Mouse (Mus musculus): ENCODE results near the gene Mpp6. TPM values are rescaled to one million over a fixed set of nuclear protein-coding genes. Genes with fewer than 3 reads are reported as not detected.
A peak's percentile ranks its signal among the peaks of the same experiment; 100 is the strongest.

Gene Mpp6
- polyA plus RNA-seq, 1 experiment from 2014 or later = 44.7 TPM

DNA sequence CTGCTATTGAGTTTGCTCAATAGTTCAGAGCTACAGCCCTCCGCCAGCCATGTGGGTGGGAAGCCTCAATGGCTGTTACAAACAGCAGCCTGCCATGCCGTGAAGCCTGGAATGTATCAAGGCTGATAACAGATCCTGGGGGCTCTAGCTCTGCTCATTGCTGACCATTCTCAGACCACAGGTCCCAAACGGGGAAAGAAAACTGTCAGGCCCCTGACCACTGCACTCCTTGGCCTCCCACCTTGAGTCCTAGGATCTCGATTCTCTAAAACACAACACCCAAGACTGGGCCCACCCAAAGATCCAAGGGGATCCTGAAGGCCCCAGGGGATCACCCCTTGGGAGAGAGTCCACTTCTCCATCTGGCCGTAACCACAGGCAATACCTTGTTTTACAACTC, 112.3 kb downstream of the Mpp6 start:
- CTCF ChIA-PET = interaction anchor here (1.0 kb wide), 1 partner anchor 11 kb away, joined by 3 read pairs; no protein-coding TSS in a partner anchor
- in situ Hi-C loops (cut with MboI; ENCODE audit: low pct_unique_long_range_greater_than_20kb) = no loop called here

GRCm38 (mm10) chr6:50222986-50223385, 112.9 kb downstream of the Mpp6 start:
- no peak for TF ChIP-seq CTCF (IDR thresholded peaks at IDR 0.05)
- CTCF ChIA-PET = interaction anchor here (1.7 kb wide), 1 partner anchor 8 kb away, joined by 5 read pairs; no protein-coding TSS in a partner anchor
- POLR2A ChIA-PET = no interaction called here
- DNase-seq (ENCODE audit: low read depth, low spot score) (no peak), ATAC-seq (no peak)
- in situ Hi-C loops (cut with MboI; ENCODE audit: low pct_unique_long_range_greater_than_20kb) = no loop called here
- H3K27me3 ChIP-seq = no peaks in the 10 kb centered on the region

More for the DNA sequence above, 112.3 kb downstream of the Mpp6 start:
- TF ChIP-seq CTCF (IDR thresholded peaks at IDR 0.05) = no peak
- POLR2A ChIA-PET = no interaction called here
- H3K27me3 ChIP-seq = no peaks in the 10 kb centered on the region
- ATAC-seq (no peak), DNase-seq (ENCODE audit: low read depth, low spot score) (no peak)

GRCm38 (mm10) chr6:50223606-50224005, 113.6 kb downstream of the Mpp6 start:
- CTCF ChIA-PET = interaction anchor here (1.2 to 1.7 kb wide), 2 partner anchors 9 to 18 kb away, joined by 3 to 5 read pairs; no protein-coding TSS in a partner anchor
- DNase-seq (ENCODE audit: low read depth, low spot score) (no peak), ATAC-seq (no peak)
- no peaks in the 10 kb centered on the region for H3K27me3 ChIP-seq
- TF ChIP-seq CTCF (IDR thresholded peaks at IDR 0.05) = no peak
- POLR2A ChIA-PET = no interaction called here
- in situ Hi-C loops (cut with MboI; ENCODE audit: low pct_unique_long_range_greater_than_20kb) = no loop called here

DNA sequence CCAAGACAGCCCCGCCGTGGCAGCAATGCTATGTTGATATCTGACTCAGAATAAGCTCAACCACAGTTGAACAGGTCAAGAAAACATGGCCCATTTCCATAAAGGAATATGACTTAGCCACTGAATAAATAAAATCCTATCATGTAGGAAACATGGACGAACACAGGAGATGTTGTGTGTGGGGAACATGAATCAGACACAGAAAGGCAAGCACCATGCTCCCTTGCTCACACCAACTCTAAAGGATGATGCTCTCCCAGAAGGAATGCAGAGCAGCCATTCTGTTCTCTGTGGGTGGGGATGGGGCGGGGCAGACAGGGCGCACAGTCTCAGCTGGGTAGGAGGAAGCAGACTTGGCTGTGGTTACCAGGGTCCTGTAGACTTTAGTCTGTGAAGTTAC, 115.2 kb downstream of the Mpp6 start:
- ChIA-PET POLR2A (interaction anchor here (0.7 kb wide), 1 partner anchor 15 kb away, joined by 3 read pairs; no protein-coding TSS in a partner anchor), CTCF (no interaction called here)
- TF ChIP-seq CTCF (IDR thresholded peaks at IDR 0.05) = no peak
- in situ Hi-C loops (cut with MboI; ENCODE audit: low pct_unique_long_range_greater_than_20kb) = no loop called here
- DNase-seq (ENCODE audit: low read depth, low spot score) (no peak), ATAC-seq (peak; percentile 55)
- H3K27me3 ChIP-seq = no peaks in the 10 kb centered on the region

DNA sequence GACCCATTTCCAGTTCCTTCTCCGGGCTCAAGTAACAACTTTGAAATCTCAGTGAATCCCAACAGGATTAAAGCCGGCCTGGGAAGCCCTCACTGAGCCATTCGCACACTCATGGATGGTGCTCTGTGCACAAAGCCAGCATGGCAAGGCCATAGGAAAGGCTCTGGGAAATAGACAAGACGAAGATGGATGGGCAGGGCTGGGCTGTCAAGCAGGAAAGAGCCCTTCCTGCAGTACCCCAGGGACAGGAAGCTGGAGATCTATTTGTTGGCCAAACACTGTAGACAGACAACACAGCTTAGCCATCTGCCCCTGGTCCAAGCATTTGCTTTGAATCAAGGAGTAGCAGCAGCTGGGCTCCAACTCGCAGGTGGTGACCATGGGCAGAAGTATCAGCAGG, 118.1 kb downstream of the Mpp6 start:
- CTCF ChIA-PET = no interaction called here
- H3K27me3 ChIP-seq = no peaks in the 10 kb centered on the region
- no peak for TF ChIP-seq CTCF (IDR thresholded peaks at IDR 0.05)
- POLR2A ChIA-PET = no interaction called here
- no peak for ATAC-seq
- in situ Hi-C loops (cut with MboI; ENCODE audit: low pct_unique_long_range_greater_than_20kb) = no loop called here
- DNase-seq (ENCODE audit: low read depth, low spot score) = no peak

- ATAC-seq = no peak
- in situ Hi-C loops (cut with MboI; ENCODE audit: low pct_unique_long_range_greater_than_20kb) = no loop called here
- TF ChIP-seq CTCF (IDR thresholded peaks at IDR 0.05) = no peak
- ChIA-PET CTCF (no interaction called here), POLR2A (no interaction called here)
- H3K27me3 ChIP-seq = no peaks in the 10 kb centered on the region
- no peak for DNase-seq (ENCODE audit: low read depth, low spot score)
Measured at GRCm38 (mm10) chr6:50231288-50231687, 121.2 kb downstream of the Mpp6 start.

DNA sequence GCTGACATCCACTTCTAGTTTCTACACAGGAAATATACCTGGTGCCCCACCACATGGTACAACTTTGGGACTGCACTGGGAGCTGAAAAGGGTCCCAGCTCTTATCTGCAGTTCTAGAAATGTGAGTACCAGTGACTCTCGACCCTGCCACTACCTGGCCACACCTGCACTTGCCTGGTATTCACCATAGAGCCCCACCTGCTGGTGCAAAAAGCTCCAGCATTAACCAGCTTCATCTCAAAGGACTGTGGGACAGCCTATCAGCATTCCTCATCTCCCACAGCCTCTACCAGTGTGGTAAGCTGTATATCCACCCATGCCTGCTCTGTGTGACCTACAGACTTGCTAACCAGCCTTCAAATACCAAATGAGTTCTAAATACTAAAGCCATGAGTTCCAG, 122.9 kb downstream of the Mpp6 start:
- POLR2A ChIA-PET = no interaction called here
- in situ Hi-C loops (cut with MboI; ENCODE audit: low pct_unique_long_range_greater_than_20kb) = no loop called here
- no peak for TF ChIP-seq CTCF (IDR thresholded peaks at IDR 0.05)
- no peak for ATAC-seq
- CTCF ChIA-PET = interaction anchor here (1.0 kb wide), 1 partner anchor 21 kb away, joined by 4 read pairs; no protein-coding TSS in a partner anchor
- no peaks in the 10 kb centered on the region for H3K27me3 ChIP-seq
- no peak for DNase-seq (ENCODE audit: low read depth, low spot score)

DNA sequence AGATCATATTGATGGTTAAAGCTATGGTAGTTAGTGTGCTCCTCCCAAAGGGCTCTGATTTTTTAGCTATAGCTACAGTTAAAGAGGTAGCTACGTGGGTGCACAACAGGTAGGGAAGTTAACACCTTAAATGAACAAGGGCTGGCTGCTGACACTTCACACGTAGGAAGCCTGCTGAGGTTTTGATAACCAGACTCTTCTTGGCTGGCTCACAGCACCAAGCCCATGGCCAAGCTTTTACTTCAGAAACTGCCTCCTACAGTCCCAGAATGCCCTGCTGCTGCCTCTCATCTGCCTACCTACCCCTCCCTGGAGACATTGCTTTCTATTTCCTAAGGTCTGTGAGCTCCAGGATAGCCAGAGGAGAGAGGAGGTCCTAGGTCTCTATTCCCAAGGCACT, 127.9 kb downstream of the Mpp6 start:
- DNase-seq (ENCODE audit: low read depth, low spot score) (no peak), ATAC-seq (no peak)
- no peak for TF ChIP-seq CTCF (IDR thresholded peaks at IDR 0.05)
- no peaks in the 10 kb centered on the region for H3K27me3 ChIP-seq
- ChIA-PET CTCF (interaction anchor here (0.8 kb wide), 1 partner anchor 10 kb away, joined by 3 read pairs; no protein-coding TSS in a partner anchor), POLR2A (no interaction called here)
- in situ Hi-C loops (cut with MboI; ENCODE audit: low pct_unique_long_range_greater_than_20kb) = no loop called here

- no peak for ATAC-seq
- no peaks in the 10 kb centered on the region for H3K27me3 ChIP-seq
- ChIA-PET CTCF (interaction anchor here (0.7 kb wide), 1 partner anchor 16 kb away, joined by 3 read pairs; no protein-coding TSS in a partner anchor), POLR2A (interaction anchor here (0.6 kb wide), 2 partner anchors 19 to 483 kb away, joined by 3 read pairs; no protein-coding TSS in a partner anchor)
- no peak for TF ChIP-seq CTCF (IDR thresholded peaks at IDR 0.05)
- no peak for DNase-seq (ENCODE audit: low read depth, low spot score)
- in situ Hi-C loops (cut with MboI; ENCODE audit: low pct_unique_long_range_greater_than_20kb) = no loop called here
Measured at GRCm38 (mm10) chr6:50239902-50240301, 129.9 kb downstream of the Mpp6 start.

DNA sequence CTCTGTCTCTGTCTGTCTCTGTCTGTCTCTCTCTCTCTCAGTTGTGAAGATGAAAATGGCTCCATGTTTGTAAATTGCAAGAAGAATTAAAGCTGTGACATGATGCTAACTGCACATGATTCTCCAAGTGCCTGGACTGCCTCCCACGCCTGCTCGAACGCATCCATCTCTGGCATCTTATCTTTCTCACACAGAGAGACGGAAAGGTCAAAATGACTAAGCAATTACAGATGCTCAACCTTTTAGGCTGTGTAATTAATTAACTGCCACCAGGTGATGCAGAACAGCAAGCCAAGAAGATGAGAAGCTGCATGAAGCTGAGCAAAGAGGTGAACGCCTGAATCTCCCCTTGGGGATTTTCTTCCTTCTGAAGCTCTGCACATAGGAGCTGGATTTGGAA, 130.4 kb downstream of the Mpp6 start:
- no peak for DNase-seq (ENCODE audit: low read depth, low spot score)
- no peak for TF ChIP-seq CTCF (IDR thresholded peaks at IDR 0.05)
- in situ Hi-C loops (cut with MboI; ENCODE audit: low pct_unique_long_range_greater_than_20kb) = no loop called here

GRCm38 (mm10) chr6:50244126-50244525, 134.1 kb downstream of the Mpp6 start:
- ChIA-PET CTCF (interaction anchor here (1.0 to 2.7 kb wide), 3 partner anchors 10 to 38 kb away, joined by 3 to 7 read pairs (median 4); no protein-coding TSS in a partner anchor), POLR2A (no interaction called here)
- TF ChIP-seq CTCF (IDR thresholded peaks at IDR 0.05) = no peak
- in situ Hi-C loops (cut with MboI; ENCODE audit: low pct_unique_long_range_greater_than_20kb) = no loop called here
- H3K27me3 ChIP-seq = no peaks in the 10 kb centered on the region
- DNase-seq (ENCODE audit: low read depth, low spot score) = no peak
- no peak for ATAC-seq

More for the DNA sequence above, 130.4 kb downstream of the Mpp6 start:
- no peak for ATAC-seq
- POLR2A ChIA-PET = no interaction called here
- CTCF ChIA-PET = no interaction called here
- H3K27me3 ChIP-seq = no peaks in the 10 kb centered on the region

DNA sequence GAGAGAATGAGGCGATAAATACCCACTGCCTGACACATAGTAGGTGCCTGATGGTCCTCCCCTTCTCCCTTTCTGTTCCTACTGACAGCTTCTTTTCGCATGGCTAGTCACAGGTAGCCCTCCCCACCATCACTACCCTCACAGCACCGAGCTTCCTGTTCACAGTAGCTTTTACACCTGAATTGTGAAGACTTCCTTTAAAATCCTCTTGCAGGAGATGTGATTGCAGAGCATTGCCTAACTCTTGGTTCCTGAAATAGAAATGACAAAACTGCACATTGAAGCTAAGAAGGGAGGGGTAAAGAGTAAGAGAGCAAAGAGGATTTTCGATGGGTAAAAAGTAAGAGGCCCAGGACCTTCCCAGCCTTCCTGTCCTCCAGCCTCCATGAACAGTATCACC, 134.9 kb downstream of the Mpp6 start:
- DNase-seq (ENCODE audit: low read depth, low spot score) (no peak), ATAC-seq (no peak)
- in situ Hi-C loops (cut with MboI; ENCODE audit: low pct_unique_long_range_greater_than_20kb) = no loop called here
- CTCF ChIA-PET = interaction anchor here (1.0 to 2.7 kb wide), 3 partner anchors 9 to 39 kb away, joined by 3 to 7 read pairs (median 4); no protein-coding TSS in a partner anchor
- TF ChIP-seq CTCF (IDR thresholded peaks at IDR 0.05) = no peak
- POLR2A ChIA-PET = no interaction called here
- H3K27me3 ChIP-seq = no peaks in the 10 kb centered on the region
